Comparison of ENCODE assay signal across 8 mouse cellular contexts in the genomic region with DNA sequence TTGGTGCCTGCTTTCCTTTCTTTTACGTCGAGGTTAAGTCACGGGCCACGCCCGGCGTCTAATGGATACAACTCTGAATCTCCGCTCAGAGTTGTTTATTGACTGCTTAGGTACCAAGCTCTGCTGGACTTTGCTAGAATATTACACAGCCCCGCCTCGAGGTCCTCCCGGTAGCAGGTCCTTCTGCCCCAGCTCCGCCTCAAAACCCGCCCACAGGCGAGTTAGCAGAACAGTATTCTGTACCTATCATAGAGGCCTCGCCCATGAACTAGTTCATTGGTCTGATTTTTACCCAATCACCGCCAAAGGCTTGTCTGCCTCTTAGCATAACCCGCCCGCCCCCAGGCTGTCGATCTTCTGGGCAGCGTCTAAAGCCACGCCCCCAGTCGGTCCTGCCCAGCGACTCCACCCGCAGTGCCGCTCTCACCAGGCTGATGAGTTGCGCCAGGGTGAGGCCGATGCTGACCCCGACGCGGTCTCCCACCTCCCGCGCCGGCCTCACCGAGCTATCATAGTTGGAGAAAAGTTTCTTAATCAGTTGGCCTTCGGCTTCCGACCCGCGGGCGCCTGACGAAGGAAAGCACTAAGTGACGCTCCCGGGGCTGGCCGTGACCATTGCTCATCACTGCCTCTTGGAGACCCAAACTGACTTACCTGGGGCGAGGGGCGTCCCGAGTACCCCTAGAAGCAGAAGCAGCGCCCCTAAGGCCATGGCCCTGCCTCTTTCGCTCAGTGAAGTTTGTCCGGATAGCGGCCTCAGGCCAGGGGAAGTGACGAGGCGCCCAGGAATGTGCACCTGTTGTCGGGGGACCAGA. TPM values are rescaled to one million over a fixed set of nuclear protein-coding genes. Genes with fewer than 3 reads are reported as not detected.
DNase-seq lines count a peak whose midpoint lies in the region; ATAC-seq and TF ChIP-seq lines count a peak whose summit lies in the region.

Chrnb1 (minus strand) TSS at position 776 of the 815 bp plus-strand sequence.

- WGBS in forebrain, embryonic 15.5 days = 2% methylated on average over 52 of the region's 52 CpGs
- 1% methylated on average over 52 of the region's 52 CpGs for WGBS in lung, adult 2 months

- peak; percentile 95 for DNase-seq in G1E (ENCODE audit: low spot score)
- peak; percentile 93 for DNase-seq in cerebellum, adult 11-12 months
- peak; percentile 94 for DNase-seq in heart, postnatal 25 days (ENCODE audit: low spot score)
- peak; percentile 83 to 94 for DNase-seq in layer of hippocampus, adult 18-20 months (ENCODE audit: low spot score in 2 of 2)
- DNase-seq in lung, adult 2 months = peak; percentile 92
- DNase-seq in thymus, postnatal 0 days (ENCODE audit: low spot score) = peak; percentile 93

- H3K4me1 ChIP-seq in G1E (ENCODE audit: insufficient read depth, low read depth, low read length) = peaks cover 38% of the 10 kb centered on the region
- H3K4me1 ChIP-seq in forebrain, embryonic 15.5 days = peaks cover 29% of the 10 kb centered on the region
- H3K4me1 ChIP-seq in lung, adult 2 months (ENCODE audit: control insufficient read depth, insufficient read depth, low read length) = peaks cover 4% of the 10 kb centered on the region; the same call in 1 of the 2 replicates

- peak within 1 kb of the TSS; percentile 75 for H3K4me2 ChIP-seq in forebrain, embryonic 15.5 days (replicated peaks)

- peak; percentile 98 for ATAC-seq in G1E (ENCODE audit: extremely low read depth, insufficient number of reproducible peaks, low FRiP score, poor library complexity, severe bottlenecking)
- ATAC-seq in forebrain, embryonic 15.5 days (replicated peaks) = peak; percentile 95
- ATAC-seq in neutrophil, adult 5-6 weeks (ENCODE audit: extremely low read depth, insufficient number of reproducible peaks, low FRiP score, poor library complexity, severe bottlenecking) = peak; percentile 96

- TF ChIP-seq POLR2A in lung, adult 2 months (IDR thresholded peaks at IDR 0.05; ENCODE audit: borderline replicate concordance, extremely low read depth, low read depth, low read length) = peak; percentile 93

- no peak within 1 kb of the TSS for H3K27ac ChIP-seq in forebrain, embryonic 15.5 days (replicated peaks)

- H3K9me3 ChIP-seq in G1E (replicated peaks) = no peaks in the 10 kb centered on the region
- no peaks in the 10 kb centered on the region for H3K9me3 ChIP-seq in forebrain, embryonic 15.5 days

- intact Hi-C loops in heart, postnatal 25 days (cut with DNase I) = loop anchor here (5.0 kb wide), 1 partner anchor 98 kb away; the partner anchor contains the start of genes Tnfsf12 and Tnfsfm13

- peak within 1 kb of the TSS; percentile 73 for H3K4me3 ChIP-seq in G1E (ENCODE audit: low read depth, low read length)
- H3K4me3 ChIP-seq in forebrain, embryonic 15.5 days = peak within 1 kb of the TSS; percentile 44
- peak within 1 kb of the TSS; percentile 65 for H3K4me3 ChIP-seq in lung, adult 2 months (replicated peaks; ENCODE audit: extremely low read depth, low read depth, low read length)

- peaks cover 59% of the 10 kb centered on the region for H3K27me3 ChIP-seq in G1E (ENCODE audit: insufficient read depth, low read length)
- peaks cover 7% of the 10 kb centered on the region; the same call in 1 of the 2 replicates for H3K27me3 ChIP-seq in forebrain, embryonic 15.5 days

- H3K36me3 ChIP-seq in G1E (replicated peaks) = peaks cover 11% of the 10 kb centered on the region
- no peaks in the 10 kb centered on the region for H3K36me3 ChIP-seq in forebrain, embryonic 15.5 days

- no peak for TF ChIP-seq CTCF in G1E (IDR thresholded peaks at IDR 0.05; ENCODE audit: low read depth, low read length)
- no peak for TF ChIP-seq CTCF in lung, adult 2 months (IDR thresholded peaks at IDR 0.05; ENCODE audit: insufficient read depth, low read length)

- H3K9ac ChIP-seq in forebrain, embryonic 15.5 days (replicated peaks) = peak within 1 kb of the TSS; percentile 42

RNA-seq across cellular contexts. Expression of gene Chrnb1, which starts in this region (rescaled TPM):
- total RNA-seq in G1E (2014; fragmentation: Nextera tagmentation) = 2.3 and 2.8 TPM in 2 replicates
- 1.1 and 1.2 TPM in 2 replicates for total RNA-seq in G1E (2017)
- 0.39 and 0.50 TPM in 2 replicates for polyA plus RNA-seq in G1E (2012)
- 1.2 and 1.4 TPM in 2 replicates for polyA plus RNA-seq in forebrain, embryonic 15.5 days (2015; fragmentation: Nextera tagmentation; extraction: Ambion mirVana)
- 1 to 10 TPM; 4.8 to 5.0 TPM for total RNA-seq in heart, postnatal 25 days (2021)
- total RNA-seq in layer of hippocampus, adult 18-20 months (2021) = 1 to 10 TPM in 1 of 2 experiments, under 1 TPM in 1; 0.52 to 1.0 TPM
- polyA plus RNA-seq in lung, adult 2 months (2012; rRNA removed) = 31.5 and 38.0 TPM in 2 replicates
- 3.5 and 5.3 TPM in 2 replicates for total RNA-seq in neutrophil, adult 5-6 weeks (2017)
- 3.2 and 3.4 TPM in 2 replicates for polyA plus RNA-seq in thymus, postnatal 0 days (2015; fragmentation: Nextera tagmentation; extraction: Ambion mirVana)
